Mouse (Mus musculus) lung, adult 2 months (tissue): ENCODE data around the gene Trim11.

Source experiments
- CTCF ChIP-seq: fragments of 200-500 bp; IDR thresholded peaks from 2 replicates; pipeline ENCODE4 v1.5.1; 2011; ENCODE audit warnings: mild to moderate bottlenecking, low read length, control low read depth; ENCODE audit not compliant: insufficient read depth
- POLR2A ChIP-seq: fragments of 200-500 bp; IDR thresholded peaks from 2 replicates; pipeline ENCODE4 v1.6.1; 2011; ENCODE audit warnings: low read depth, mild to moderate bottlenecking, control low read depth, low read length, borderline replicate concordance; ENCODE audit errors: extremely low read depth

DNA sequence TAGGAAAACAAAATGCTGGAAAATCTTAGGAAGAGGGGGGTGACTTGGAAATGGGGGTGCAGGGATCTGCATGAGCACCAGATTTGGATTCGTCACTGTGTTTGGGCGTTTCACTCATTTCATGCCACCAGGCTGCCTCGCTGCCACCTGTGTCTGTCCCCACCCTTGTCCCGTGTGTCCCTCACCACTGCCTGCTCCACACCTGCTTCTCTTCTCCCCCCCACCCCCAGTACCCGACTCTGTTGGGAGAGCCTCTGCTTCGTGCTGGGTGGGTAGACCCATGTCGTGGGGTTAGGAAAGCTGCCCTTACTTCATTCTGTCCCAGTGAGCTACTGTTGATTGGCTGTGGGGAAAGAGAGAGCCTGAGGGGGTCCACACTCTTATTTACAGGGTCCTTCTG is 6.8 kb downstream of the Trim11 start:
- TF ChIP-seq CTCF (no peak), POLR2A (no peak)
